Mouse (Mus musculus): ENCODE results near the gene Il3.

GRCm38 (mm10) chr11:54293980-54294807, 27.1 kb upstream of the Il3 start:
- TF ChIP-seq MAX (IDR thresholded peaks at IDR 0.05; ENCODE audit: low read depth), result no peak
- no peak for TF ChIP-seq POLR2AphosphoS2 (IDR thresholded peaks at IDR 0.05; ENCODE audit: insufficient read length, low read depth)
- TF ChIP-seq POLR2A (IDR thresholded peaks at IDR 0.05; ENCODE audit: insufficient read length, low read depth), result no peak
- TF ChIP-seq TCF12 (IDR thresholded peaks at IDR 0.05; ENCODE audit: insufficient read depth, poor library complexity, severe bottlenecking), result no peak
- TF ChIP-seq REST (IDR thresholded peaks at IDR 0.05; ENCODE audit: insufficient read depth, insufficient read length), result no peak
- TF ChIP-seq USF1 (IDR thresholded peaks at IDR 0.05; ENCODE audit: low read depth), result no peak
- TF ChIP-seq CEBPB (IDR thresholded peaks at IDR 0.05; ENCODE audit: insufficient read depth, poor library complexity, severe bottlenecking), result no peak
- no peak for TF ChIP-seq TCF3 (IDR thresholded peaks at IDR 0.05; ENCODE audit: insufficient read length, low read depth)
- no peak for TF ChIP-seq E2F4 (IDR thresholded peaks at IDR 0.05; ENCODE audit: insufficient read depth)

Measured in myocyte (in vitro differentiated cells).